Mouse (Mus musculus) cerebellum, adult 2 months (tissue): ENCODE results near the gene Mpped2.

ENCODE experiments used
- CTCF ChIP-seq: fragments of 200-500 bp; IDR thresholded peaks from 2 replicates; pipeline ENCODE4 v1.5.1; 2011; ENCODE audit warnings: low read depth, mild to moderate bottlenecking, control low read depth, low read length, moderate library complexity, borderline replicate concordance; ENCODE audit not compliant: insufficient read depth
- POLR2A ChIP-seq: fragments of 200-500 bp; IDR thresholded peaks from 2 replicates; pipeline ENCODE4 v1.6.1; 2011; ENCODE audit warnings: low read length, control low read depth, borderline replicate concordance; ENCODE audit not compliant: insufficient read depth

DNA sequence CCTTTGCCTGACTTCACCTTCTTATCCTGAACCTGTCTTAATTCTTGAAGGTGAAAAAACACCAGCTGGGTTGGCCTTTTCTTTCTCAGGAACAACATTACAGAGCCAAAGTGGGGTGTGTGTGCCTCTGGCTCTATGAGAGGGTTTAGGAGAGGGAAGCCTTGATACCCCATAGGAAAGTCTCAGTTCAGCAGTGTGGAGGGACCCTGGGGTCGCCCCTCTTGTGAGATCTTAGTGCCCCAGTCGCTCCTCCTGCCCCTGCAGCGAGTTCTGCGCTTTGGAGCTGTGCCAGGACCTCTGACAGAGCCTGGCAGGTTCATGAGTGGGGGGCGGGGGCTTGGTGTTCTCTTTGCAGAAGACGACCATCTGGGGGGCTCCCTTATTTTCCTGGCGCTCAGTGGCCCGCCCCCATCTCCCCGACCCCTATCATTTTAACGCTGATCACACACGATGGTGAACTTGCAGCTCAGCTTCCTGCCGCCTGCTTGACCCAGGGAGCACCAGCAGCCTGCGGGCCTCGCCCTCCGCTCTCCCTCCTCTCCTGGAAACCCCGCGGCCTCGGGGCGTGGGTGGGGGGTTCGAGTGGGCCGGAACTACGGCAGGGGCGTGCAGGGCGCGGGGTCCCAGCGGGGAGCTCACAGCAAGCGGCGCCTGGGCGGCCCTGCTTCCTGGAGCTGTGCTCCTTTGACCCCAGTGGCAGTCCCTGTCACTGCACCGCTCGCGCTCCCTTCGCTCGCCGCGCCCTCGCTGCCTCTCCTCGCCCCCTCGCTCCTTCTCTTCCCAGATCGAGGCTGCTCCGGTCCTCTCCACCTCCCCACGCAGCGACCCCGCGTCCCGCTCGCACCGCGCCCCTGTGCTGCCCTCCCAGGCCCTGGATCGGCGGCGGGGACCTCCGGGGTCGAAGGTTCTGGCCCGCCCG is at the start of gene Mpped2:
- TF ChIP-seq CTCF (peak; percentile 40; the same call in 1 of the 2 replicates), POLR2A (0 out of 2 replicates have a peak, but pooled peaks have one; percentile 9)
